Mouse (Mus musculus): ENCODE measurements around the gene Sos2. TPM values are rescaled to one million over a fixed set of nuclear protein-coding genes. Genes with fewer than 3 reads are reported as not detected.
"Not testable (repeated sequence)": the region's sequence is repeated elsewhere in the genome, so short reads cannot be mapped to it uniquely, and the experiment has no call there.

The Sos2 gene
- polyA plus RNA-seq, 1 experiment = 11.3 TPM

DNA sequence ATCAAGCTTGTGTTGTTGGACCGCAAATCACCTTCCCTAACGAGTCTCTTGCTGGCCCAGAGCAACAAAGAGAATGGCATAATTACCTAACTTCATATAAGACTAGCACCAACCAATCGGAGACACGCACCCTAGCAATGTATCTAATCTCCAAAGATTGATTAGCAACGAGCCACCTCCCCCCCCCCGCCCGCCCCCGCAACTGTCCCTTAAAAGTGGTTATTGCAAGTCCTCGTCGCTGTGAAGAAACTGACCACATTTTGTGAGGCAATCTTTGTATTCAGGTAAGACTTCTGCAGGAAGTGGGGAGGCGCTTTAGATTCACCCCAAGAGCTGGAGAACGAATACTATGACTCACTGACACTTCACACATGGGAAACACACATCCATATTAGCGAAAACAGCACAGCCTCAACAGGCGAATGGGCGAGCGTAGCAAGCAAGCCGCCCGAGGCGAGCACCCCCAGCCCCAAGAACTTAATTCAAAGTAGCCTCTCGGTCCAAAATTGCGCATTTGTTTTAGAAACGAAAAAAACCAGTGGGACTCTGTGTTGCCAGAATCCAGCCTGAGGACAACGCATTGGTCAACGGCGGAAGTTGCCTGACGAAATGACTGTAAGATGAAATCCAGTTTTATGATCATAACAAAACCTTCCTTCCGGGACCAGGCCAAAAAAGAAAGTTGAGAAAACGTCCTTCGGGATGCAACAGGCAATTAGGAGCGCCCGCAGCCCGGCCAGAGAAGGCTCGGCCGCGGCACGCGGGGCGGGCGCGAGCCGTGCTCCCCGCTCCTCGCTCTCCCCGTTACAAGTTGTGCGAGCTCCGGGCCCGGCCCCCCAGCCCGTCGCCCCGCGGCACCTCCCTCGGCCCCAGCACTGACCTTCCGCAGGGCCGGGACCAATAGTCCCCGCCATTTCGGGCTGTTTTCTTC, 752 bp downstream of the Sos2 start:
- 1% methylated on average over 56 of the region's 56 CpGs for WGBS
- peak; percentile 38 for DNase-seq (ENCODE audit: low read depth, low spot score)

DNA sequence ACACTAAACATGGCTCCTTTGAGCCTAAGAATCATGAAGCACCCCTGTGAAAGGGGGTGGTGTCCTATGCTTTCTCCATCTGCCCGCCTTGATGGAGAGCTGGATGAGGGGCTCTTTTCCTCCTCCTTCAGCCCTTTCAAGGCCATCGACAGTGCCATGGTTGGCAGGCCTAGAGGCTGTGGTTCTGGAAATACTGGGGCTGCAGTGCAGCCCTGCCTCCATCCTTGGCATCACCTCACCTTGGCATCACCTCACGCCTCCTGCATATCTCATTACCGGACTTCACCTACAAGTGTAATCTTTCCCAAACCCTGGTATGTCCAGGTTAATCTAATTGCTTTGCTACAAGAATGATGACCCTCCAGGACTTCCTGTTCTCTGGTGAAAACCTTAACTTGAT, 5.5 kb downstream of the Sos2 start:
- no peak for DNase-seq (ENCODE audit: low read depth, low spot score)
- 88% methylated on average over 4 of the region's 4 CpGs for WGBS

DNA sequence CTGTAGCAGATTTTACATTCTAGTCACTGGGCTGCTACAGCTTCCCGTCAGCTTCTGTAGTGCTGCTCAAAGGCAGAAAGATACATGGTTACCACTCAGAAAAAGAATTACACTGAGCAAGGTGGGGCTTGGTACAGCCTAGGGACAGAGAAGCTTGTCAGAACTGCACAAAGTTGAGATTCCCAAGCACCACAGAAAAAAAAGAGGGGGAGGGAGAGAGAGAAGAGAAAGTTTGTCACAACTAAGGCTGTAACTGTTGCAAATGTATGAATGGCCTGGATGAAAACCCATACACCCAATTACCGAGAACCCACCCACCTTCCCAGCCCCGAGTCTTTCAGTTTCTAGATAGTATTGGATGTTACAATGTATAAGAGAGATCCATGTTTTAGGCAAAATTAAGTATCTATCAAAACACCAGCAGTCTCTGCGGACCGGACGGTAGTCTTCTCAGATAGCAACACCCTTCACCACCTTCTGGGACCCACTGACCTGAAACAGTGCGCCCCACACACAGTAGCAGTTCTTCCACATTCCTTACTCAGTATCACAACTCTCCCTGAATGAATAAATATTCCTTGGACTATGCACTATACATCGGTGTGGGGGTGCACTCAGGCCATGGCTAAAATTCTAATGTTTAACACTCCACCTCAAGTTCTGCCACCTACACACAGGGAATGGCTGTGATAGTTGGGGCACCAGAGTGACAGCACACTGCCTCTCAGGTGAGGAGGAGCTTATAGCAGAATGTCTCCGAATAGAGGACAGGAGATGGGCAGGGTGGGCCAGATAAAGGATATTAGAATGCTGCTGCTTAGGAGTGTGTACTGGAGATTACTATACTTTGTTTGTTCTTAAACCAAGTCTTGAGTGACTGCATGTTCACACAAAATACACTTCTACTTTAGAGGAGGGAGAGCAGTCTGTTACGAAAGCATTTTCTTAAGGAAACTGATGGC, 6.8 kb downstream of the Sos2 start:
- WGBS = 85% methylated on average over 10 of the region's 10 CpGs
- DNase-seq (ENCODE audit: low read depth, low spot score) = no peak

DNA sequence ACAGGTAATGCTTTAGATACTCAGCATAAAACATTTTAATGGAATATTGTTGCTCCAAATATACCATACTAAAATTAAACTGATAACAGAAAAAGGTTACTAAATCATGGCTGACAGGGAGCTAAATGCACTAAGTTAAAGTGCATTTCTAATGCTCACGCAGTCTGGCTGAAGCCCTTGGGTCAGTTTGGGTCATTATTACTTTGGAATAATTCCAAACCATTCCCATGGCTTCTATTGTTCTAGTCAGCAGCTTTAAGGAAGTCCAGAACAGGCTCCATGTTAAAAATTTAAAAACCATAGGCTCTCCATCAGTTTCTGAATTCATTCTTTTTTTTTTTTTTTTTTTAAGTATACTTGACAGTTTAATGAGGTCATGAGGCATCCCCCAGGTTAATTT, 7.5 kb downstream of the Sos2 start:
- 65% methylated on average over 1 of the region's 1 CpGs for WGBS
- DNase-seq (ENCODE audit: low read depth, low spot score) = no peak

DNA sequence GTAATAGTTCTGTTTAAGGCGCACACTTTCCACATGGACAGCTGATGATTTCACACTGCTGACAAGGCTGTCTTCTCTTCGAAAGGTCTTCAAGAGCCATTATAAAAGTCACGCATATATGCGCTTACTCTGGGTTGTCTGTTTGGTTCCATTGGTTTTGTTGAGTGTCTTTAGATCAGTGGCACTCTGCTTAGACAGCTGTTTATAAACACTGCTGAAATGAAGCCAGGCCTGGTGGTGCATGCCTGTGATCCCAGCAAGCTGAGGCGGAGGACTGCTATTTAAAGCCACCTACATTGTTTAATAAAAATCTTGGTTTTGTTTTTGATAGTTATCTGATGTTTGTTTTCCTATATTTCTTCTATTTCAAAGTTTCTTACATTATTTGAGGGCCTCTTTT, 14.9 kb downstream of the Sos2 start:
- DNase-seq (ENCODE audit: low read depth, low spot score) = no peak
- WGBS = 85% methylated on average over 5 of the region's 5 CpGs

DNA sequence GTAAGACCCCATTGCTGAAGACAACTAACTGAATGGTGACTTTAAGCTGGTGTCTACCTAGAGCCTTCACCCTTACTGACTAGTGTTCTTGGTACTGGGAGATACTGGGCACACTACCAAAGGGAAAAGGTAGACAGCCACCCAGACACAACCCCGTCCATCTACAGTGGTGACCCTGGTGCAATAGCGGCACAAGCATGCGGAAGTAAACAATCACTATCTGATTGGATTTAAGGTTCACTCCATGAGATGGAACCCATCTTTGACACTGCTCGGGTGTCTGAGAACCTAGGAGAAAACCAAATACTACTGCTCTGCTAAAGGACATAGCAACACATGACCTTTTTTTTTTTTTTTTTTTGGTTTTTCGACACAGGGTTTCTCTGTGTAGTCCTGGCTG, 20.0 kb downstream of the Sos2 start:
- DNase-seq (ENCODE audit: low read depth, low spot score) = no peak
- 95% methylated on average over 5 of the region's 5 CpGs for WGBS

DNA sequence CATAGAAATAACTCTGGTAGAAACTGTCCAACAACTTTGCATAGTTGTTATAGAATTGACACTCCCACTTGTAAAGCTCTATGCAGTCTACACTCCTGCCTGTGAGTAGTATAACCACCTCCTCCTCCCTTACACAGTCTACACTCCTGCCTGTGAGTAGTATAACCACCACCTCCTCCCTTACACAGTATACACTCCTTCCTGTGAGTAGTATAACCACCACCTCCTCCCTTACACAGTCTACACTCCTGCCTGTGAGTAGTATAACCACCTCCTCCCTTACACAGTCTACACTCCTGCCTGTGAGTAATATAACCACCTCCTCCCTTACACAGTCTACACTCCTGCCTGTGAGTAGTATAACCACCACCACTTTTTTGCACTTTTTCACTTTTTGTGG, 27.7 kb downstream of the Sos2 start:
- DNase-seq (ENCODE audit: low read depth, low spot score) = peak; percentile 14

DNA sequence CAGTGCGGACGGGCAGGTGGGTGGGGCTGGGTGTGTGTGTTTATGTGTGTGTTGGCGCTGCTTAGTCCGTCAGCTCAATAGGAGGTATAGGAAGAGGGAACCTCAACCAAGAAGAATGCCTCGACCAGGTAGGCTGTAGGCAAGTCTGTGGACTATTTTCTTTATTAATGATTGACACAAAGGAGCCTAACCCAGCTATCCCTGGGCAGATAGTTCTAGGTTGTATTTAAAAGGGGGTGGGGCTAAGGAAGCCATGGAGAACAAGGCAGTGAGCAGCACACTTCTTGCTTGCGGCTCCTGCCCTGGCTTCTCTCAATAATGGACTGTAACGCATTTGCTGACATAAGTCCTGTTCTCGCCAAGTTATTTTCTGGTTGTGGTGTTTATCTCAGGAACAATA, 32.1 kb downstream of the Sos2 start:
- WGBS = 50% methylated on average over 8 of the region's 8 CpGs
- no peak for DNase-seq (ENCODE audit: low read depth, low spot score)

DNA sequence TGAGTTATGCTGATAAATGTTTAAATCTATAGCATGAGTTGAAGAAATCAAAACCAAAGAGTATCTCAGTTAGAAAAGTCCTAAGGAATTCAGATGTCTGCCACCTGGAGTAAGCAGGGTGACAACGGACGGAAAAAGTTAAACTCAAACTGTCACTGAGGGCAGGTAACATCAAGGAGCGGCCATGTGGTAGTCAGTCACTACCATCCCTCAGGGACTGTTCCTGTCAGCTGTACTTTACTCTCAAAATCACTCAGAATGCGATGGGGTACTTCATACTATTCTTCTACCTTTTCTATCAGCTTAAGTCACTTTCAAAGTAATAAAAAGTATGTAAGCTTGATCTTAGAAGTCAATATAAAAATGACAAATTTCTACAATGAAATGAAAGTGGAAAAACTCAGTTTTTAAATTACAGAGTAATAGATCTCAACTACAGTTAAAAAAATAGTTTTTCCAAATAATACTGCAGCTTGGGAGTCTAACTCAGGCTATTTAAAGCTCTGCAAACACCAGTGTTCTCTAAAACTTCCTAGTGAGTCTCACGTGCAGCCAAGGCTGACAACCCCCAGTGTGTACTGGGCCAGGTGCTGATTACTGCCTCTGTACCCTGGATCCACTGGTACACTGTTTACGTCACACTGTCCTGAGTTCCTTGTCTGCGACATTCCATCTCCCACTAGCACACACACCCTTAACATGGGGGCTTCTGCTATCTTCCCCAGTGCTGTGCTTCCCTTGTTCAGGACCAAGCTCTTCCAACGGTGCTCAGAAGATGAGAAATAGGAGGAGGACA, 35.6 kb downstream of the Sos2 start:
- WGBS = 82% methylated on average over 8 of the region's 8 CpGs

DNA sequence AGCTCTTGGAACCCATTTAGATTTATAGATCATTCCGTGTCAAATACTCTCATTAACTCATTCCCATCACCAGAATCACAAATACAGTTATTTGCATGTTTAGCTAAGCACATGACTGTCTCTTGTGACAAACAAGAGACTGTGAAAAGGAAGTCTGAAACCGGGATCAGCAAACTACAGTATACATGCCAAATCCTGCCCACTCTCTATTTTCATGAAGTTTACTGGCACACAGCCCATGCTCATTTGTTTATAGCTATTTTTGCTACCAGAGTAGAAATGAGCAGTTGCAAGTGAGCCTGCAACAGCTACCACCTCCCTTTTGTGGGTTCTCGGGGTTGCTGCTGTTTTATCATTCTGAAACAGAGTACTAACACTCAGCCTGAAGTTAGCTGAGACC, 36.8 kb downstream of the Sos2 start:
- 54% methylated on average over 3 of the region's 3 CpGs for WGBS
- DNase-seq (ENCODE audit: low read depth, low spot score) = no peak

More for the DNA sequence above, 35.6 kb downstream of the Sos2 start:
- DNase-seq (ENCODE audit: low read depth, low spot score) = no peak

DNA sequence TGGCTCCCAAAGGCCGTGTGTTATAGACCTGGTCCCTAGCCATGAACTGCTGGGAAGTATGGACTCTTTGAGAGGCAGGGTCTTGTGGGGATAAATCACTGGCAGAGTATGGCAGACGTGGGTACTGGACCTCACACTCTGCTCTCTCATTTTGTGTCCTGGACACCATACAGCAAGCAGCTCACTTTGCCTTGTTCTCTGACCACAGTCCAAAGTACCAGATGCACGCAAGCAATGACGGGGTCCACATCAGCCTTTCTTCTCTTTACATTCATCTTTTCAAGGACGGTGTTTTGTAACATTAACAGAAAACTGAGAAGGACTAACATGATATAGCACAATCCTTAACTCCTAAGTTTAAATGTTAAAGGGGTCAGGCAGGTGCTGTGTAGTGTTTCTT, 38.8 kb downstream of the Sos2 start:
- 94% methylated on average over 5 of the region's 5 CpGs for WGBS
- no peak for DNase-seq (ENCODE audit: low read depth, low spot score)

DNA sequence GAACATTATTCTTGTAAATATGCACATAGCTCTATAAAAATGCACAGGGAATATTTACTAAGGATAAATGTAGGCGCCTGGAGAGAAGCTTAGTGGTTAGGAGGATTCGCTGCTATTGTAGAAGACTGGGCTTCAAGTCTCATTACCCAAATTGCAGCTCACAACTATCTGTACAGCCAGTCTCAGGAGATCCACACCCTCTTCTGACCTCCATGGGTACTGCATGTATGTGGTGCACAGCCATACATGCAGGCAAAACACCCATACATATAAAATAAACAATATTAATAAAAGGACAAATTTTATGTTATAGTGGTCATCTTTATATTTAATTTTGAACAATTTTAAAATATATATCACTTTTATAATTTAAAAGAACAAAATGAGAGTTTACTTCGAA, 46.9 kb downstream of the Sos2 start:
- no peak for DNase-seq (ENCODE audit: low read depth, low spot score)
- 89% methylated on average over 3 of the region's 3 CpGs for WGBS

DNA sequence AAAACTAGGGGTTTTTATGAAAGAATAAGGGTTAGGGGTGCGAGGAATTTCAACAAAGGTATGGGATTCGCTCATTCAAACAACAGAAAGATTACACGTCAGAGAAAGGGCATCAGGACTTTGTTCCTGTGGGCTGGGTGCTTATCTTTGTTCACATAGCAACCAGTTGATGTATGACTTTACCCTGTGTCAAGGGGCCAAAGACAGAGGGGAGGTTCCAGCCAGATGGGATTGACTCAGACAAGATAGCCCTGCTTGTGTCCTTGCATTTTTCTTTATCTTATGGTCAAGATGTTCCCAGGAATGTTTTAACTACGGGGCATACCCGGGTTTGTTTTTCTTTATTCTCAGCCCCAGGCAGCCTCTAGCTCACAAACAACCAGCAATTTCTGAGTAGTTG, 63.1 kb downstream of the Sos2 start:
- not testable (repeated sequence) for DNase-seq (ENCODE audit: low read depth, low spot score)
- WGBS = 83% methylated on average over 5 of the region's 5 CpGs

DNA sequence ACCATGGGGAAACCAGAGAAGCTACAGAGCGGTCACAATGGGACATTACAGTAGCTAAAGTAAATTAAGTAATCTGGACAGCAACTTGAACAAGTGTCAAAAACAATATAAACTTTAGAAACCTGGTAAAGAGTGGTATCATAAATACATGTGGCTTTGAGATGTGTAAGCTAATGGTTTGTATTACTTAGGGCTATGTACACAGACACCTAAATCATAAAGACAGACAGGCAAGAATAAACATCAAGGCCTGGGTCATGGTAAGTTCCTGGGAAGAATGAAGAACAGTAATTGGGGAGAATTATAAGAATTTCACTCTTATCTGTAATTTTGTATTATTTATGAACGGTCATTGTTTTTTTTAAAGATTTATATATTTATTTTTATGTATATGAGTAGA, 77.3 kb downstream of the Sos2 start:
- WGBS = 78% methylated on average over 2 of the region's 2 CpGs
- no peak for DNase-seq (ENCODE audit: low read depth, low spot score)

DNA sequence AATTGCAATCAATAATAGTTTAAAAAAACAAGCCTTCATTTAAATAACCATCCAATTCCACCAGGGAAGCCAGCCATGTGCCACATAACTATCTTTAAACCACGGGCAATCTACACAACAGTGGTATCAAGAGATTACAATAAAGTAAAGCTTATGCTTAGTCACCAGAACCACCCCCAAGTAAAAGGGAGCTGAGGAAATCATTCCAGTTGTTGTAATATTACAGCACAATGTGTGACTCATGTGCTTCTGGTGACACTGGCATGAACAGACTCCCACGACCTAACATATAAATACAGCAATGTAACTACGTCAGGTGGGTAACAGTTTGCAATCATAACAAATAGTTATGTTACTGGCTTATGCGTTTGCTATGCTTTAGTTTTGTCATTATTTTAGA, 84.2 kb downstream of the Sos2 start:
- WGBS = 81% methylated on average over 4 of the region's 4 CpGs
- DNase-seq (ENCODE audit: low read depth, low spot score) = no peak

DNA sequence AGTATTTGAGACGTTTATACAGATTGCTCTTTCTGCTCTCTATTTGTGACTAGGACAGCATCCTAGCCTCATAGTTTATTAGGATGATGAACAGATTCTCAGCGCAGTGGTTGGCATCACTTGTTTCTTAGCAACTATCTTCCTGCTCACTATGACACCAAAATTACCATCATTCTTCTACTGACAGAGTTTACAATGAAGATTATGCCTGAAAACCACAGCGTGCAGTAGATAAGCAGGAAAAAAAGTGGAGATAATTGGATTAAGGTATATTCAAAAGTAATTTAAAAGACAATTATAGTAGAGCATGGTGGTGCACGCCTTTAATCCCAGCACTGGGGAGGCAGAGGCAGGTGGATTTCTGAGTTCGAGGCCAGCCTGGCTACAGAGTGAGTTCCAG, 88.5 kb downstream of the Sos2 start:
- DNase-seq (ENCODE audit: low read depth, low spot score) = no peak
- 92% methylated on average over 5 of the region's 5 CpGs for WGBS

DNA sequence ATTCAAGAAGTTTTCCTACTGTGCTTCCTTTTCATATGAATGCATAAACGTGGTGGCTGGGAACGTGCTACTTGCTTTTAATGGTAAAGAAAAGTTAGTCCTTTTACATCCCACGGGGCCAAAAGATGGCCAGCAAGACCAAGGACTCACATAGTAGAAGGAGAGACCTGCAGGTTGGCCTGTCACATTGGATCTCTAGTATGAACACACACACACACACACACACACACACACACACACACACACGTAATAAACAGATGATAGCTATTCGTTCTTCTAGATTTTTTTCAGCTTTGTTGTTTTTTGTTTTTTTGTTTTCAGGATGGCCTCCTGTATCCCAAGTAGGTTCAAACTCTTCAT, 98.4 kb downstream of the Sos2 start:
- no peak for DNase-seq (ENCODE audit: low read depth, low spot score)
- WGBS = 23% methylated on average over 5 of the region's 5 CpGs

DNA sequence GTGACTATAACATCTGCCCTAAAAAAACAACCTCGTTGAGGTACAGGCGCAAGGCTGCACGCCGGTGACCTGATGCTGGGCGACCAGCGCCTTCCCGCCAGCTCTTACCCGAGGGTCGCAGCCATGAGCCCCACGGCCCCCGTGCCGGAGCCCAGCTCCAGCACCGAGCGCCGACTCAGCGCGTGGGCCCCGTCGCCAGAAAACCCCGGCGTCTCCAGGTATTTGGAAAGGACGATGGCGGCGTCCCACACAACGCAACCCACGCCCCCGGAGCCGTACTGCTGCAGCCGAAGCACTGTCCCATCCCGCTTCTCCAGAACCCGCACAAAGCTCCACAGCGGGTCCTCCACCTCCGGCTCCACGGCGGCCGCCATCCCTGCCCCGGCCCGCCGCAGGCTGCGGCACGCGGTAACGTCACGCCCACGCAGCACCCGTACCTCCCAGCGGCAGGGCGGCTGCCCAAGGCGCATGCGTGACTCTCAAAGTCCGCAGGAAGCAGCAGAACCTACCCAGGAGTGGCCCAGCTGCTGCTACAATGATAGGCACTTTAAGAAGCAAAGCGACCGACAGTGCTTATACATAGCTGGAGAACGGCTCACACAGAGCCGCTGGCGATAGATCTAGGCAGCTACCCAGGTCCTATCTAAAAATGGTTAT, 98.9 kb downstream of the Sos2 start, which contains the start of gene Vcpkmt:
Vcpkmt (minus strand) TSS at position 416 of the 657 bp plus-strand sequence.
- peak; percentile 76 for DNase-seq (ENCODE audit: low read depth, low spot score)
- WGBS = under 1% methylated on average over 56 of the region's 56 CpGs

DNA sequence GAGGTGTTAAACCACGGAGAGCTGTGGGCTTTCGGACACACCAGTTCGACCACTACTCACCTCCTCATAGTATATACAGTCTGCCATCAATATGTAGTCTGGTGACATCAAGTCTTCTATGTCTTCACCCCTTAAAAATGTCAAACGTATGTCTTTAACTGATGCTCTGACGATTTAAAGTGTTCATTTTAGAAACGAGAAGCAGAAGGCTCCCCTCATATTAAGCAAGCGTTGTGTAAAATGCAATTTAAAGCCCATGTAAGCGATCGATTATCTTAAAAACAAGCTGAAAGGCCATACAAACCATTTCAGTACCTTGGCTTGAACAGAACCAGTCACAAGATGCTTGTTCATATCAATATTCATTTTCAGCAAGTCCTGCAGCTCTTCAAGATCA, 99.4 kb downstream of the Sos2 start:
- no peak for DNase-seq (ENCODE audit: low read depth, low spot score)
- whole genome bisulfite sequencing = 15% methylated on average over 9 of the region's 9 CpGs
